In the genomic region with DNA sequence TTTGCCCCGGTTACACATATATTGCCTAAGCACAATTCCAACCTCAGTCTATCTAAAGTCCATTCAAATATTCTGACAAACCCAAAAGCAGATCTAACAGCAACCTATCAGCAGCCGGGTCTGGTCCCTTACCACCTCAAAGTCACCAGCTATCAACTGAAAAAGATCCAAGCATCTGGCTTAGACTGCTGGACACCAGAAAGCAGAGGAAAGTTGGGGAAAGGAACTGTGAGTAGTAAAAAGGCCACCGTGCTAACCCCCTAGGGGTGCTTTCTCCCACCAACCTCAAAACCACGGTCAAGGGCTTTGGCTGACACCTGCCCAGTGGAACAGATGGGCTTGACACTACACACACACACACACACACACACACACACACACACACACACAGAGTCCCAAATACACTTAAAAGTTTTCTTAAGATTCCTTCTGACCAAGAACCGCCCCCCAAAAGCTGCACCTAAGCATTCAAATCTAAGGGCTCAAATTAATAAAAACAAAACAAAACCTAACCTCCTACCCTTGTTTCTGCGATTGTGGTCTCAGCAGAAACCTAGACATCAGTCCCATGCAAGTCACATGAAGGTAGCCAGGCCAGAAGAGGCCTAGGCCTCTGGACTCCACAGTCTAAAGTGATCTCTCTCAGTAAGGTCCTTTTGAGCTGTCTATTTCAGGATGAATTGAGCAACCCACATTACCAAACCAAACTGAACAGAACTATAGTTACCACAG, we compare ENCODE assay signal across 10 mouse cellular contexts. TPM values are rescaled to one million over a fixed set of nuclear protein-coding genes. Genes with fewer than 3 reads are reported as not detected.
DNase-seq lines count a peak whose midpoint lies in the region; ATAC-seq lines count a peak whose summit lies in the region.
"Had no signal": no experiment of that assay in that cellular context is flagged by ENCODE, and none has a peak within 500 bp of the region (broad histone marks: within the 10 kb centered on the region; RNA-seq: fewer than 3 reads in every experiment).

No protein-coding gene starts in this region.

- no peaks in the 10 kb centered on the region for H3K27me3 ChIP-seq in hindbrain, embryonic 10.5 days (ENCODE audit: insufficient read depth, poor library complexity, severe bottlenecking)
- H3K27me3 ChIP-seq in hindbrain, embryonic 11.5 days (ENCODE audit: control insufficient read depth, insufficient read depth, low read length) = no peaks in the 10 kb centered on the region
- no peaks in the 10 kb centered on the region for H3K27me3 ChIP-seq in embryonic facial prominence, embryonic 13.5 days
- no peaks in the 10 kb centered on the region for H3K27me3 ChIP-seq in limb, embryonic 11.5 days (ENCODE audit: control insufficient read depth, insufficient read depth, low read length)
- H3K27me3 ChIP-seq in midbrain, embryonic 16.5 days (ENCODE audit: control insufficient read depth, insufficient read depth, low read depth, low read length) = no peaks in the 10 kb centered on the region
- H3K27me3 ChIP-seq: Patski had no signal

- no peaks in the 10 kb centered on the region for H3K36me3 ChIP-seq in hindbrain, embryonic 10.5 days
- H3K36me3 ChIP-seq in hindbrain, embryonic 11.5 days (ENCODE audit: control insufficient read depth, insufficient read depth, low read length) = no peaks in the 10 kb centered on the region
- H3K36me3 ChIP-seq in embryonic facial prominence, embryonic 13.5 days = no peaks in the 10 kb centered on the region
- H3K36me3 ChIP-seq in limb, embryonic 11.5 days (ENCODE audit: control insufficient read depth, insufficient read depth, low read length) = no peaks in the 10 kb centered on the region
- no peaks in the 10 kb centered on the region for H3K36me3 ChIP-seq in midbrain, embryonic 16.5 days (ENCODE audit: control insufficient read depth, insufficient read depth, low read length)

- WGBS in hindbrain, embryonic 10.5 days = 85% methylated on average over 6 of the region's 6 CpGs
- WGBS in hindbrain, embryonic 11.5 days = 87% methylated on average over 6 of the region's 6 CpGs
- 83% methylated on average over 6 of the region's 6 CpGs for WGBS in embryonic facial prominence, embryonic 13.5 days
- WGBS in limb, embryonic 11.5 days = 80% methylated on average over 6 of the region's 6 CpGs
- WGBS in midbrain, embryonic 16.5 days = 75% methylated on average over 6 of the region's 6 CpGs

- peak overlapping the region; percentile 80 for H3K4me3 ChIP-seq in hindbrain, embryonic 10.5 days
- no peak overlapping the region for H3K4me3 ChIP-seq in hindbrain, embryonic 11.5 days (ENCODE audit: low read depth, low read length)
- H3K4me3 ChIP-seq in embryonic facial prominence, embryonic 13.5 days = peak overlapping the region; percentile 81
- no peak overlapping the region for H3K4me3 ChIP-seq in limb, embryonic 11.5 days (ENCODE audit: low read depth, low read length)
- no peak overlapping the region for H3K4me3 ChIP-seq in midbrain, embryonic 16.5 days (ENCODE audit: low read depth, low read length)

- H3K9ac ChIP-seq in hindbrain, embryonic 11.5 days (ENCODE audit: low read depth, low read length) = no peak overlapping the region
- H3K9ac ChIP-seq in embryonic facial prominence, embryonic 13.5 days = peak overlapping the region; percentile 94
- no peak overlapping the region for H3K9ac ChIP-seq in limb, embryonic 11.5 days (ENCODE audit: low read length)
- H3K9ac ChIP-seq in midbrain, embryonic 16.5 days (ENCODE audit: low read depth, low read length) = no peak overlapping the region

- H3K27ac ChIP-seq in hindbrain, embryonic 10.5 days = no peak overlapping the region
- H3K27ac ChIP-seq in hindbrain, embryonic 11.5 days (ENCODE audit: low read depth, low read length) = no peak overlapping the region
- peak overlapping the region; percentile 39; the same call in 1 of the 2 replicates for H3K27ac ChIP-seq in embryonic facial prominence, embryonic 13.5 days
- H3K27ac ChIP-seq in limb, embryonic 11.5 days (replicated peaks; ENCODE audit: low read depth, low read length) = no peak overlapping the region
- no peak overlapping the region for H3K27ac ChIP-seq in midbrain, embryonic 16.5 days (ENCODE audit: low read length)

- ATAC-seq in hindbrain, embryonic 11.5 days (ENCODE audit: low FRiP score) = no peak
- no peak for ATAC-seq in embryonic facial prominence, embryonic 13.5 days (ENCODE audit: insufficient number of reproducible peaks, insufficient read depth, low FRiP score, low TSS enrichment, low read depth)
- no peak for ATAC-seq in limb, embryonic 11.5 days (ENCODE audit: insufficient number of reproducible peaks, low FRiP score, low TSS enrichment, low read depth)
- ATAC-seq in midbrain, embryonic 16.5 days = no peak
- ATAC-seq: Patski had no signal

- peaks cover 46% of the 10 kb centered on the region for H3K4me1 ChIP-seq in hindbrain, embryonic 10.5 days (replicated peaks)
- H3K4me1 ChIP-seq in hindbrain, embryonic 11.5 days (replicated peaks; ENCODE audit: control insufficient read depth, insufficient read depth, low read length) = peaks cover 3% of the 10 kb centered on the region; the same call in 1 of the 2 replicates
- H3K4me1 ChIP-seq in embryonic facial prominence, embryonic 13.5 days = peaks cover 54% of the 10 kb centered on the region
- peaks cover 15% of the 10 kb centered on the region for H3K4me1 ChIP-seq in limb, embryonic 11.5 days (ENCODE audit: control insufficient read depth, insufficient read depth, low read length)
- H3K4me1 ChIP-seq in midbrain, embryonic 16.5 days (ENCODE audit: control insufficient read depth, insufficient read depth, low read length) = peaks cover 31% of the 10 kb centered on the region

- H3K4me2 ChIP-seq in hindbrain, embryonic 11.5 days (replicated peaks; ENCODE audit: low read depth, low read length) = no peak overlapping the region
- H3K4me2 ChIP-seq in embryonic facial prominence, embryonic 13.5 days = peak overlapping the region; percentile 93
- peak overlapping the region; percentile 88 for H3K4me2 ChIP-seq in limb, embryonic 11.5 days (ENCODE audit: low read depth, severe bottlenecking)
- H3K4me2 ChIP-seq in midbrain, embryonic 16.5 days (ENCODE audit: low read length) = peak overlapping the region; percentile 74

- DNase-seq in hindbrain, embryonic 10.5 days (ENCODE audit: low spot score) = no peak
- DNase-seq in hindbrain, embryonic 11.5 days (ENCODE audit: low spot score) = no peak
- no peak for DNase-seq in limb, embryonic 11.5 days (ENCODE audit: low spot score)
- no peak for DNase-seq in layer of hippocampus, adult 11-12 months (ENCODE audit: low spot score)
- DNase-seq in layer of hippocampus, postnatal 14 days (ENCODE audit: low spot score in 2 of 2) = no peak
- DNase-seq in left cerebral cortex, adult 18-20 months (ENCODE audit: low spot score in 2 of 2) = no peak
- DNase-seq: right cerebral cortex, adult 18-20 months had no signal

- H3K9me3 ChIP-seq in hindbrain, embryonic 10.5 days = no peaks in the 10 kb centered on the region
- H3K9me3 ChIP-seq in hindbrain, embryonic 11.5 days (ENCODE audit: control insufficient read depth, low read length) = no peaks in the 10 kb centered on the region
- H3K9me3 ChIP-seq in embryonic facial prominence, embryonic 13.5 days = no peaks in the 10 kb centered on the region
- H3K9me3 ChIP-seq in limb, embryonic 11.5 days (ENCODE audit: control insufficient read depth, low read length) = no peaks in the 10 kb centered on the region
- no peaks in the 10 kb centered on the region for H3K9me3 ChIP-seq in midbrain, embryonic 16.5 days (replicated peaks; ENCODE audit: control insufficient read depth, low read length, poor library complexity, severe bottlenecking)

RNA-seq across cellular contexts. Expression of gene B4galt1, which starts 2.6 kb away (rescaled TPM):
- 15.2 and 18.8 TPM in 2 replicates for polyA plus RNA-seq in hindbrain, embryonic 10.5 days (2016; fragmentation: Nextera tagmentation; extraction: Ambion mirVana)
- polyA plus RNA-seq in hindbrain, embryonic 11.5 days (2014; fragmentation: Nextera tagmentation; extraction: Ambion mirVana) = 15.1 and 16.2 TPM in 2 replicates
- 39.7 and 39.9 TPM in 2 replicates for polyA plus RNA-seq in embryonic facial prominence, embryonic 13.5 days (2015; fragmentation: Nextera tagmentation; extraction: Ambion mirVana)
- 30.9 and 34.6 TPM in 2 replicates for polyA plus RNA-seq in limb, embryonic 11.5 days (2014; fragmentation: Nextera tagmentation; extraction: Ambion mirVana)
- 5.8 and 6.4 TPM in 2 replicates for polyA plus RNA-seq in midbrain, embryonic 16.5 days (2015; fragmentation: Nextera tagmentation; extraction: Ambion mirVana)
- 1 to 10 TPM; 6.2 to 8.5 TPM for total RNA-seq in layer of hippocampus, postnatal 14 days (2021)
- 1 to 10 TPM; 4.7 to 5.4 TPM for total RNA-seq in left cerebral cortex, adult 18-20 months (2021)

Comparison
In these comparisons a context has a peak if more than half of its experiments do, and no peak if none do; other contexts are left out.
1. H3K4me3 ChIP-seq: peak in hindbrain, embryonic 10.5 days (single experiment) and embryonic facial prominence, embryonic 13.5 days (single experiment); none in hindbrain, embryonic 11.5 days (single experiment), limb, embryonic 11.5 days (single experiment) and midbrain, embryonic 16.5 days (single experiment).